Mouse (Mus musculus): ENCODE data around the gene Casp8ap2. TPM values are rescaled to one million over a fixed set of nuclear protein-coding genes. Genes with fewer than 3 reads are reported as not detected.

The Casp8ap2 gene
- total and polyA plus RNA-seq, 3 experiments = 0.10 to 8.9 (median 7.9) TPM

DNA sequence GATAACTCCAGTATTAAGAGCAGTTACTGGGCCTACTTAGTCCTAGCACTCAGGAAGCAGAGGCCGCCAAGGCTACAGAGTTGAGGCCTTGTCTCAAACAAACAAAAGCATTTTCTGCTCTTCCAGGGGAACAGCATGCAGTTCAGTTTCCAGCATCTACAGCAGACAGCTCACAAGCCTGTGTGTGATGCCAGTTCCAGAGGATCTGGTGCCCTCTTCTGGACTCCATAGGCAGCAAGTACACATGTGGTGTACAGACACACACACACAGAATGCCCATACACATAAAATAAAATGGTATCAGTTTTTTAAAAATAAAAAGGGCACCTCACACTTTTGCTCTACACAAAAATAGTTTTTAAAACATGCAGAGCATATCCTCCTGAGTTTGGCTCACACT, 53.0 kb downstream of the Casp8ap2 start:
- DNase-seq = no peak

DNA sequence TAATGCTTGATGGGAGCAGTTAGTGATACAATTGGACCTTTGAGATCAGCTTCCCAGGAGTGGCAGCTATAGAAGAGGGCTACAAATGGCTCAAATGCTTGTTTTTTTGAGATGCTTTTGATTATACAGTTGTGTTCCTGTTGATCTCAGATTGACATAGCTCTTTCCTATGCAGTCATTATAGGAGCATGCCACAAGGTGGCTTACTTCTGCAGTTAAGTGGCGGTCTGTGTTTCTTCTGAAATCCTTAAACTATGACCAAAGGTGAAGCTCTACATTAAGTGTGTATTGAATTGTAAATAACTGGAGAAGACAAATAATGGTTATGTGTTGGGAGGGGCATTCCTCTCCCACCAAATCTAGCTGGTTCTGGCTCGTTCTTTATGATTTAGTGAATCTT, 54.6 kb downstream of the Casp8ap2 start:
- no peak for DNase-seq

DNA sequence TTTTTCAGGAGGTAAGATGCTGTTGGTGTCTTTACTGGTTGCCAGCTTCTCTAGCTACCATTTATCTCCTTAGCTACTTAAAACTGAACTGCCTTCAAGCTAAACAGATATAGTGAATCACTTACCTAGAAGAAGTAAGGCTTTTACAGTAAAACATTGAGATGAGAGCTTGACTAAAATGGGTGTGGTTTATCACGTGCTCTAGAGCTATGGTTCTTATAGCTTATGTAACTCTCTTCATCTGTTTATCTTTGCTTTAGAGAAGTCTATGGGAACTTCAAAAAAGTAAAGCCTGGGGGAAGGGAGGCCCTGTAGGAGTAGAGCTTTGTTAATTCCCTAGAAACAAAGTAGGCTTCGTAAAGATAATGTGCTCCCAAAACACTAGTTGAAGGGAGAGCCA, 58.8 kb downstream of the Casp8ap2 start:
- no peak for DNase-seq

DNA sequence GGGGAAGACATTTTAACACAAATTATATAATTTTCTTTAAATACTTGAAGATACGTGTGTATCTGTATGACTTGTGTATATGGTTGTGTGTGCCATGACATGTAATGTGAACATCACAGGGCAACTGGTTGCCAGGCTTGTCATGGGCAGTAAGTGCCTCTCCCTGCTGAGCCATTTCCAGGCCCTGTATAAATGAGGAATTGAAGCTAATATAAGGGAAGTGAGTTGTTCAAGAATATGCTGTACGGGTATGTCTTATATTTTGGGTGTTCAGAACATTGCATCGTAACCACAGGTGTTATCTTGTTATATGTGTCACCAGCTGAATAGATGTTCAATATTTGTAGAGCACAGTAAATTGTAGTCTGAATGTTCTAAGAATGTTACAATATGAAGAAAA, 62.2 kb downstream of the Casp8ap2 start:
- DNase-seq = no peak

DNA sequence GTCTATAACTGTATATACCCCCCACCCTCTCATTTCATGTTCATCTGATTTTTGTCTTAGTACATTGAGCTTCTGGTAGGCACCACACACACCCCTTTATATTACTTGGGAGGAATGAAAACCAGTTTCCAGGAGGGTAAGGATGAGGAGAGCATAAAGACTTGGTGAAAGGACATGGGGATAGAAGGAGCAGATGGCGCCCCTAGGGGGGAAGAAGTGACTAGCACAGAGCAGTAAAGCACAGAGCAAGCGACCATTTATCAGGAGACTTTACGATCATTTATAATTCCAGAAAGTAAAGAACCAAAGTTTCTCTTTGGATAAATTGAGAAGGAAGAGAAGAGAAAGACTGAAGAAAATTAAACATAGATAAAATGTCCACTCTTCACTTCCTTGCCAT, 65.6 kb downstream of the Casp8ap2 start:
- no peak for DNase-seq

DNA sequence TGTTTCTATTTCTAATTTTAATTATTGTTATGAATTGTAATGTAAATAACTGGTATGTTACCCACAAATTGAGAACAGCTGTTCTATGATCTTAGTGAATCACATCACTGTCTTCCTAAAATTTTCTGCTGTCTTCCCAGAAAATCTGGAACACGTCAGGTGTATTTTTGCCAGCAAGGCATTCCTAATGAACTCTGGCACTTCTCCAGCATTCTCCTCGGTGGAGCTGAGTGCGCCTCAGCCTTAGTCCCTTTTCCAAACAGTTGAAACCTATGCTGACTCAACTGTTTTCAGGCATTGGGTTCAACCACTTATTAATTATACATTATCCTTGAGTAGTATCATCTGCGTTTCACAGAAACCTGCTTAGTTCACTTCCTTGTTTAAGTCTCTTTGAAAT, 67.2 kb downstream of the Casp8ap2 start:
- no peak for DNase-seq

DNA sequence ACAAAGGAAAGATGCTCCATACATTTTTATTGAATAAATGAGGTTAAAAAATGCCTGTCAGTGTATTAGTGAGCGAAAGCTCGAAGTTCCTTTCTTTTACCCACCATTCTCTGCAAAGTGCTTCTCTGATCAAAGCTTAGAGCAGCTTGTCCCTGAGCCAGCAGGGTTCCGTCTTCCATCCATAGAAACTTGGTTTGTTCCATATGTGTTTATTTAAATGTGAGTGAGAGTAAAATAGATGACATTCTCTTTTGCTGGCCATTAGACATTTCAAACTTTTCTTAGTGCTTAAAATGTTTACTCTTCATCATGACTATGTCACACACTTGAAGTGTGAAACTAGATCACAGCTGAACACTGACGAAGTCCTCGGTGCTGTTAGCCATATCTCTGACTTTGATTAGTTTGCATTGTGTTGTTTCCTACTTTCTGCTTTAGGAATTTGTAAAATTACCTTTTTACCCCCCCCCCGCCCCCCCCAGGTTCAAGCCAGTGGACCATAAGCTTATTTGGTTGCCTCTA, 67.9 kb downstream of the Casp8ap2 start:
- DNase-seq = no peak

Other genes with a start within 250 kb of the Casp8ap2 start
- gene Gja10, start 12.7 kb upstream of the Casp8ap2 start, total RNA-seq (2021) = not detected
- gene Gja10, start 12.7 kb upstream of the Casp8ap2 start, polyA plus RNA-seq (2012; rRNA removed) = not detected in 2 replicates
- gene Mdn1, start 41.7 kb downstream of the Casp8ap2 start, total RNA-seq (2021) = 10 to 100 TPM; 22.2 to 24.6 TPM
- 1.9 and 2.5 TPM in 2 replicates for gene Mdn1, start 41.7 kb downstream of the Casp8ap2 start, polyA plus RNA-seq (2012; rRNA removed)
- 10 to 100 TPM; 48.4 to 54.0 TPM for gene Lyrm2, start 184.8 kb downstream of the Casp8ap2 start, total RNA-seq (2021)
- 9.7 and 11.3 TPM in 2 replicates for gene Lyrm2, start 184.8 kb downstream of the Casp8ap2 start, polyA plus RNA-seq (2012; rRNA removed)

Data from adrenal gland, adult 2 months (tissue).